Mouse (Mus musculus): ENCODE measurements at regions not wholly inside any gene's neighbourhood (a gene's known extent, or its start where the extent isn't known, plus 50 kb on each side); places are given as distances from the start of the nearest gene placed in this dataset.
A peak's percentile ranks its signal among the peaks of the same experiment; 100 is the strongest.

- intact Hi-C loops (cut with DNase I) = no loop called here
- DNase-seq (ENCODE audit: low spot score in 2 of 2) = no peak
Observed at GRCm38 (mm10) chr1:90481708-90482107, 121.1 kb upstream of the Cops8 start.

GRCm38 (mm10) chr1:90486349-90486839, 116.4 kb upstream of the Cops8 start:
- peak in 1 of 2 experiments; percentile 43 for DNase-seq (ENCODE audit: low spot score in 2 of 2)
- intact Hi-C loops (cut with DNase I) = no loop called here

- intact Hi-C loops (cut with DNase I) = no loop called here
- peak in 1 of 2 experiments; percentile 34 for DNase-seq (ENCODE audit: low spot score in 2 of 2)
Observed at GRCm38 (mm10) chr1:90487886-90488285, 114.9 kb upstream of the Cops8 start.

GRCm38 (mm10) chr1:90488991-90489390, 113.8 kb upstream of the Cops8 start:
- intact Hi-C loops (cut with DNase I) = no loop called here
- peak; percentile 28 to 52 for DNase-seq (ENCODE audit: low spot score in 2 of 2)

GRCm38 (mm10) chr1:90490335-90490734, 112.4 kb upstream of the Cops8 start:
- intact Hi-C loops (cut with DNase I) = loop anchor here (5.0 kb wide), 1 partner anchor 97 kb away; no protein-coding TSS in a partner anchor
- no peak for DNase-seq (ENCODE audit: low spot score in 2 of 2)

GRCm38 (mm10) chr1:90493481-90493880, 109.3 kb upstream of the Cops8 start:
- DNase-seq (ENCODE audit: low spot score in 2 of 2) = no peak
- intact Hi-C loops (cut with DNase I) = loop anchor here (5.0 kb wide), 1 partner anchor 94 kb away; no protein-coding TSS in a partner anchor

- no peak for DNase-seq (ENCODE audit: low spot score in 2 of 2)
- intact Hi-C loops (cut with DNase I) = no loop called here
Observed at GRCm38 (mm10) chr1:90495174-90495573, 107.6 kb upstream of the Cops8 start.

GRCm38 (mm10) chr1:90497568-90497967, 105.2 kb upstream of the Cops8 start:
- intact Hi-C loops (cut with DNase I) = no loop called here
- no peak for DNase-seq (ENCODE audit: low spot score in 2 of 2)

GRCm38 (mm10) chr1:90501373-90501772, 101.4 kb upstream of the Cops8 start:
- intact Hi-C loops (cut with DNase I) = no loop called here
- DNase-seq (ENCODE audit: low spot score in 2 of 2) = no peak

GRCm38 (mm10) chr1:90502371-90502770, 100.4 kb upstream of the Cops8 start:
- no peak for DNase-seq (ENCODE audit: low spot score in 2 of 2)
- intact Hi-C loops (cut with DNase I) = no loop called here

- no peak for DNase-seq (ENCODE audit: low spot score in 2 of 2)
- intact Hi-C loops (cut with DNase I) = no loop called here
Observed at GRCm38 (mm10) chr1:90502771-90503540, 99.8 kb upstream of the Cops8 start.

GRCm38 (mm10) chr1:90504583-90505080, 98.1 kb upstream of the Cops8 start:
- DNase-seq (ENCODE audit: low spot score in 2 of 2) = no peak
- intact Hi-C loops (cut with DNase I) = no loop called here

GRCm38 (mm10) chr1:90505599-90505998, 97.2 kb upstream of the Cops8 start:
- no peak for DNase-seq (ENCODE audit: low spot score in 2 of 2)
- intact Hi-C loops (cut with DNase I) = no loop called here

- intact Hi-C loops (cut with DNase I) = no loop called here
- DNase-seq (ENCODE audit: low spot score in 2 of 2) = no peak
Observed at GRCm38 (mm10) chr1:90506582-90506981, 96.2 kb upstream of the Cops8 start.

GRCm38 (mm10) chr1:90509371-90509770, 93.4 kb upstream of the Cops8 start:
- intact Hi-C loops (cut with DNase I) = no loop called here
- DNase-seq (ENCODE audit: low spot score in 2 of 2) = no peak

GRCm38 (mm10) chr1:90513442-90514070, 89.2 kb upstream of the Cops8 start:
- DNase-seq (ENCODE audit: low spot score in 2 of 2) = no peak
- intact Hi-C loops (cut with DNase I) = no loop called here

GRCm38 (mm10) chr1:90514176-90514575, 88.6 kb upstream of the Cops8 start:
- intact Hi-C loops (cut with DNase I) = no loop called here
- no peak for DNase-seq (ENCODE audit: low spot score in 2 of 2)

- no peak for DNase-seq (ENCODE audit: low spot score in 2 of 2)
- intact Hi-C loops (cut with DNase I) = no loop called here
Observed at GRCm38 (mm10) chr1:90518584-90519265, 84.1 kb upstream of the Cops8 start.

GRCm38 (mm10) chr1:90519284-90520275, 83.2 kb upstream of the Cops8 start:
- no peak for DNase-seq (ENCODE audit: low spot score in 2 of 2)
- intact Hi-C loops (cut with DNase I) = no loop called here
